Mouse (Mus musculus) embryonic facial prominence, embryonic 12.5 days (tissue): Measurements from ENCODE around the gene Gclm. TPM values are rescaled to one million over a fixed set of nuclear protein-coding genes. Genes with fewer than 3 reads are reported as not detected.

Source experiments
- ATAC-seq: fragments of 200-750 bp; cut with Nextera tagmentation; 2 replicates; pipeline ENCODE4 v1.8.0; 2017; ENCODE audit not compliant: insufficient number of reproducible peaks, insufficient read depth, low FRiP score, low TSS enrichment
- H3K27ac ChIP-seq: fragments of 300-500 bp; sonication (generic); 2 replicates; pipeline ENCODE4 v1.5.1; 2016; ENCODE audit warnings: mild to moderate bottlenecking
- H3K27me3 ChIP-seq: fragments of 300-500 bp; sonication (generic); 2 replicates; pipeline ENCODE4 v1.6.1; 2016; ENCODE audit warnings: mild to moderate bottlenecking, moderate library complexity
- H3K36me3 ChIP-seq: fragments of 300-500 bp; sonication (generic); 2 replicates; pipeline ENCODE4 v1.6.1; 2016; ENCODE audit warnings: mild to moderate bottlenecking
- H3K4me1 ChIP-seq: fragments of 300-500 bp; sonication (generic); 2 replicates; pipeline ENCODE4 v1.6.1; 2016
- H3K4me2 ChIP-seq: fragments of 300-500 bp; sonication (generic); replicated peaks from 2 replicates; pipeline ENCODE4 v1.6.1; 2016; ENCODE audit warnings: mild to moderate bottlenecking, moderate library complexity
- H3K4me3 ChIP-seq: fragments of 300-500 bp; sonication (generic); 2 replicates; pipeline ENCODE4 v1.5.1; 2016; ENCODE audit warnings: mild to moderate bottlenecking
- H3K9ac ChIP-seq: fragments of 300-500 bp; sonication (generic); 2 replicates; pipeline ENCODE4 v1.6.1; 2016; ENCODE audit warnings: mild to moderate bottlenecking, moderate library complexity
- H3K9me3 ChIP-seq: fragments of 300-500 bp; sonication (generic); 2 replicates; pipeline ENCODE4 v1.6.1; 2016; ENCODE audit warnings: mild to moderate bottlenecking, moderate library complexity
- WGBS: fragments of 180-500 bp; shearing (Covaris S2); methylation state at CpG from one replicate; pipeline ENCODE4 v1.1.7; 2016; 5-methylcytosine and 5-hydroxymethylcytosine counted together
- polyA plus RNA-seq: library from polyadenylated mRNA; unstranded; fragments of >200 nt; fragmentation: Nextera tagmentation; extraction: Ambion mirVana; gene quantifications from 2 replicates; pipeline ENCODE4 v1.2.1, GENCODE M21; 2016

Gclm gene
- polyA plus RNA-seq, 1 experiment from 2014 or later, result 61.5 TPM

- WGBS, result 51% methylated on average over 9 of the region's 9 CpGs
- H3K27ac ChIP-seq, result no peak overlapping the region
- H3K4me1 ChIP-seq, result peaks cover 11% of the 10 kb centered on the region
- no peak for ATAC-seq
- H3K36me3 ChIP-seq, result no peaks in the 10 kb centered on the region
- no peak overlapping the region for H3K4me3 ChIP-seq
- no peaks in the 10 kb centered on the region for H3K27me3 ChIP-seq
- H3K4me2 ChIP-seq, result no peak overlapping the region
- no peaks in the 10 kb centered on the region for H3K9me3 ChIP-seq
- no peak overlapping the region for H3K9ac ChIP-seq
These were observed 55.9 kb downstream of the Gclm start for GRCm38 (mm10) chr3:122300983-122301919.

GRCm38 (mm10) chr3:122304560-122304959 lies 59.2 kb downstream of the Gclm start:
- no peak overlapping the region for H3K27ac ChIP-seq
- no peak overlapping the region for H3K4me3 ChIP-seq
- peaks cover 4% of the 10 kb centered on the region; the same call in 1 of the 2 replicates for H3K4me1 ChIP-seq
- H3K9ac ChIP-seq, result no peak overlapping the region
- no peaks in the 10 kb centered on the region for H3K9me3 ChIP-seq
- no peaks in the 10 kb centered on the region for H3K36me3 ChIP-seq
- no peaks in the 10 kb centered on the region for H3K27me3 ChIP-seq
- no peak overlapping the region for H3K4me2 ChIP-seq
- no peak for ATAC-seq
- WGBS, result 88% methylated on average over 4 of the region's 4 CpGs

- ATAC-seq, result no peak
- Histone ChIP-seq H3K27me3 (no peaks in the 10 kb centered on the region), H3K36me3 (no peaks in the 10 kb centered on the region), H3K4me3 (no peak overlapping the region), H3K4me2 (no peak overlapping the region), H3K9ac (no peak overlapping the region), H3K9me3 (no peaks in the 10 kb centered on the region), H3K4me1 (no peaks in the 10 kb centered on the region), H3K27ac (no peak overlapping the region)
- 58% methylated on average over 4 of the region's 4 CpGs for WGBS
These were observed 62.7 kb downstream of the Gclm start for GRCm38 (mm10) chr3:122307894-122308671.

- H3K4me1 ChIP-seq, result no peaks in the 10 kb centered on the region
- no peak overlapping the region for H3K4me3 ChIP-seq
- 43% methylated on average over 6 of the region's 6 CpGs for WGBS
- no peak overlapping the region for H3K9ac ChIP-seq
- H3K27me3 ChIP-seq, result no peaks in the 10 kb centered on the region
- ATAC-seq, result no peak
- no peaks in the 10 kb centered on the region for H3K36me3 ChIP-seq
- no peaks in the 10 kb centered on the region for H3K9me3 ChIP-seq
- no peak overlapping the region for H3K4me2 ChIP-seq
- H3K27ac ChIP-seq, result no peak overlapping the region
These were observed 63.6 kb downstream of the Gclm start for GRCm38 (mm10) chr3:122308981-122309380.

- no peaks in the 10 kb centered on the region for H3K36me3 ChIP-seq
- no peaks in the 10 kb centered on the region for H3K9me3 ChIP-seq
These were observed 66.7 kb downstream of the Gclm start for GRCm38 (mm10) chr3:122312078-122312477.

GRCm38 (mm10) chr3:122312936-122313629 lies 67.7 kb downstream of the Gclm start:
- no peak overlapping the region for H3K27ac ChIP-seq
- H3K4me2 ChIP-seq, result no peak overlapping the region
- WGBS, result 74% methylated on average over 10 of the region's 10 CpGs

More at GRCm38 (mm10) chr3:122312078-122312477, 66.7 kb downstream of the Gclm start:
- Histone ChIP-seq H3K4me2 (no peak overlapping the region), H3K27ac (no peak overlapping the region), H3K27me3 (no peaks in the 10 kb centered on the region), H3K4me3 (no peak overlapping the region), H3K4me1 (peaks cover 4% of the 10 kb centered on the region), H3K9ac (no peak overlapping the region)
- 17% methylated on average over 2 of the region's 2 CpGs for WGBS
- no peak for ATAC-seq

GRCm38 (mm10) chr3:122313936-122314335 lies 68.6 kb downstream of the Gclm start:
- no peak overlapping the region for H3K4me2 ChIP-seq
- H3K27ac ChIP-seq, result no peak overlapping the region
- H3K4me1 ChIP-seq, result peaks cover 4% of the 10 kb centered on the region
- ATAC-seq, result no peak
- WGBS, result 48% methylated on average over 7 of the region's 7 CpGs
- no peaks in the 10 kb centered on the region for H3K9me3 ChIP-seq
- no peaks in the 10 kb centered on the region for H3K36me3 ChIP-seq
- H3K4me3 ChIP-seq, result no peak overlapping the region
- H3K9ac ChIP-seq, result no peak overlapping the region
- 0 out of 2 replicates have a peak, but pooled peaks cover 3% of the 10 kb centered on the region for H3K27me3 ChIP-seq

More at GRCm38 (mm10) chr3:122312936-122313629, 67.7 kb downstream of the Gclm start:
- no peak for ATAC-seq
- Histone ChIP-seq H3K36me3 (no peaks in the 10 kb centered on the region), H3K4me1 (peaks cover 4% of the 10 kb centered on the region), H3K27me3 (0 out of 2 replicates have a peak, but pooled peaks cover 3% of the 10 kb centered on the region), H3K4me3 (no peak overlapping the region), H3K9ac (no peak overlapping the region), H3K9me3 (no peaks in the 10 kb centered on the region)

GRCm38 (mm10) chr3:122316621-122317020 lies 71.3 kb downstream of the Gclm start:
- no peak overlapping the region for H3K9ac ChIP-seq
- 8% methylated on average over 11 of the region's 11 CpGs for WGBS
- peaks cover 4% of the 10 kb centered on the region for H3K4me1 ChIP-seq
- H3K27me3 ChIP-seq, result 0 out of 2 replicates have a peak, but pooled peaks cover 3% of the 10 kb centered on the region
- H3K9me3 ChIP-seq, result no peaks in the 10 kb centered on the region
- no peak overlapping the region for H3K4me3 ChIP-seq
- H3K27ac ChIP-seq, result no peak overlapping the region
- H3K36me3 ChIP-seq, result no peaks in the 10 kb centered on the region
- no peak for ATAC-seq
- H3K4me2 ChIP-seq, result peak overlapping the region; percentile 19

- ATAC-seq, result no peak
- H3K27ac ChIP-seq, result no peak overlapping the region
- no peak overlapping the region for H3K4me3 ChIP-seq
- H3K9ac ChIP-seq, result no peak overlapping the region
- 83% methylated on average over 6 of the region's 6 CpGs for WGBS
- 0 out of 2 replicates have a peak, but pooled peaks cover 3% of the 10 kb centered on the region for H3K27me3 ChIP-seq
- no peaks in the 10 kb centered on the region for H3K9me3 ChIP-seq
- peaks cover 11% of the 10 kb centered on the region for H3K4me1 ChIP-seq
- no peaks in the 10 kb centered on the region for H3K36me3 ChIP-seq
- H3K4me2 ChIP-seq, result no peak overlapping the region
These were observed 72.0 kb downstream of the Gclm start for GRCm38 (mm10) chr3:122317339-122317738.
